Mouse (Mus musculus) megakaryocyte, embryonic 14.5 days (primary cell): Measurements from ENCODE around the gene Trappc5.

Source experiments
- FLI1 ChIP-seq: IDR thresholded peaks from 2 replicates; pipeline ENCODE4 v1.6.1; 2012; ENCODE audit warnings: low read length, inconsistent platforms, mixed read lengths
- GATA1 ChIP-seq: IDR thresholded peaks from 3 replicates; pipeline ENCODE4 v1.6.1; 2012; ENCODE audit warnings: mixed read lengths, low read length, inconsistent platforms, borderline replicate concordance

GRCm38 (mm10) chr8:3717321-3717954, 41.3 kb downstream of the Trappc5 start:
- TF ChIP-seq GATA1 (no peak), FLI1 (no peak)
